Mouse (Mus musculus) forebrain, embryonic 11.5 days (tissue): ENCODE results near the gene Abhd5. TPM values are rescaled to one million over a fixed set of nuclear protein-coding genes. Genes with fewer than 3 reads are reported as not detected.

Source experiments
- ATAC-seq: fragments of 200-750 bp; cut with Nextera tagmentation; replicated peaks from 2 replicates; pipeline ENCODE4 v1.8.0; 2017; ENCODE audit warnings: moderate TSS enrichment; ENCODE audit not compliant: low FRiP score
- DNase-seq: peaks from one replicate; pipeline ENCODE4 v3.0.0-alpha.2; 2017; ENCODE audit warnings: low spot score
- H3K27ac ChIP-seq: fragments of 300-500 bp; sonication (generic); 2 replicates; pipeline ENCODE4 v1.5.1; 2014; ENCODE audit warnings: low read depth, low read length
- H3K27me3 ChIP-seq: fragments of 300-500 bp; sonication (generic); 2 replicates; pipeline ENCODE4 v1.6.1; 2014; ENCODE audit warnings: mild to moderate bottlenecking, low read length, mixed read lengths; ENCODE audit not compliant: control insufficient read depth, insufficient read depth
- H3K36me3 ChIP-seq: fragments of 300-500 bp; sonication (generic); 2 replicates; pipeline ENCODE4 v1.6.1; 2014; ENCODE audit warnings: mild to moderate bottlenecking, low read length, moderate library complexity, mixed read lengths; ENCODE audit not compliant: control insufficient read depth, insufficient read depth
- H3K4me1 ChIP-seq: fragments of 300-500 bp; sonication (generic); replicated peaks from 2 replicates; pipeline ENCODE4 v1.6.1; 2014; ENCODE audit warnings: low read length, mixed read lengths; ENCODE audit not compliant: control insufficient read depth, insufficient read depth
- H3K4me2 ChIP-seq: fragments of 300-500 bp; sonication (generic); 2 replicates; pipeline ENCODE4 v1.6.1; 2014; ENCODE audit warnings: low read depth, mild to moderate bottlenecking, low read length, moderate library complexity, mixed read lengths; ENCODE audit not compliant: severe bottlenecking
- H3K4me3 ChIP-seq: fragments of 300-500 bp; sonication (generic); 2 replicates; pipeline ENCODE4 v1.5.1; 2014; ENCODE audit warnings: low read depth, low read length
- H3K9ac ChIP-seq: fragments of 300-500 bp; sonication (generic); 2 replicates; pipeline ENCODE4 v1.6.1; 2014; ENCODE audit warnings: low read length
- H3K9me3 ChIP-seq: fragments of 300-500 bp; sonication (generic); 2 replicates; pipeline ENCODE4 v1.6.1; 2016; ENCODE audit warnings: low read length, mixed read lengths; ENCODE audit not compliant: control insufficient read depth
- WGBS: fragments of 180-500 bp; shearing (Covaris S2); extraction: QIAGEN DNeasy Blood & Tissue Kit; methylation state at CpG from one replicate; pipeline ENCODE4 v1.1.7; 2014; 5-methylcytosine and 5-hydroxymethylcytosine counted together
- polyA plus RNA-seq: library from polyadenylated mRNA; unstranded; fragments of >200 nt; fragmentation: Nextera tagmentation; extraction: Ambion mirVana; gene quantifications from 2 replicates; pipeline ENCODE4 v1.2.1, GENCODE M21; 2014

The Abhd5 gene
- polyA plus RNA-seq, 1 experiment from 2014 or later = 19.7 TPM

DNA sequence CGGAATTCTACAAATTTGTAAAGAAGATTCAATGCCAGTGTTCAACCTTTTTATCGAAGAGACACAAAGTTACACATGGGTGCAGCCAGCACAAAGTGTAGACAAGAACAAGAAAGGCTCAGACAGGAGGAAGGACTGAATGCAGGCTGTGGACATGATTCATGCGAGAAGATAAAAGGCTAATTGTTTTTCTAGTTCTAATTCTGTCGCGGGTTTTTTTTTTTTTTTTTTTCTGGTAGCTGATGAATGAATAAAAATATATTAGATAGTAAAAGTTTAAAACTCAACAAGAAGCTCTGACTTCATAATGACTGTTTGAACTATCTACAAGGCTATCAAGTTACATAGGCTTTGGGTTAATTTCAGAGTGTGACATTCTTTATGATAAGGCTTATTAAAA is 11.4 kb upstream of the Abhd5 start:
- no peak overlapping the region for H3K4me3 ChIP-seq
- WGBS = 79% methylated on average over 5 of the region's 5 CpGs

GRCm38 (mm10) chr9:122343399-122343798 is 8.0 kb upstream of the Abhd5 start:
- H3K9ac ChIP-seq = no peak overlapping the region
- no peak for DNase-seq
- no peaks in the 10 kb centered on the region for H3K9me3 ChIP-seq
- H3K27ac ChIP-seq = no peak overlapping the region
- H3K4me1 ChIP-seq = no peaks in the 10 kb centered on the region
- H3K27me3 ChIP-seq = no peaks in the 10 kb centered on the region
- H3K36me3 ChIP-seq = no peaks in the 10 kb centered on the region
- H3K4me3 ChIP-seq = no peak overlapping the region
- WGBS = 89% methylated on average over 7 of the region's 7 CpGs
- no peak overlapping the region for H3K4me2 ChIP-seq
- no peak for ATAC-seq

More for the DNA sequence above, 11.4 kb upstream of the Abhd5 start:
- Histone ChIP-seq H3K4me2 (no peak overlapping the region), H3K36me3 (no peaks in the 10 kb centered on the region), H3K27ac (no peak overlapping the region), H3K9ac (no peak overlapping the region), H3K4me1 (no peaks in the 10 kb centered on the region), H3K9me3 (no peaks in the 10 kb centered on the region), H3K27me3 (no peaks in the 10 kb centered on the region)
- ATAC-seq = no peak
- DNase-seq = no peak

GRCm38 (mm10) chr9:122344560-122344959 is 6.8 kb upstream of the Abhd5 start:
- no peak overlapping the region for H3K27ac ChIP-seq
- DNase-seq (no peak), ATAC-seq (no peak)
- H3K9ac ChIP-seq = no peak overlapping the region
- H3K9me3 ChIP-seq = no peaks in the 10 kb centered on the region
- H3K4me1 ChIP-seq = no peaks in the 10 kb centered on the region
- H3K36me3 ChIP-seq = no peaks in the 10 kb centered on the region
- no peaks in the 10 kb centered on the region for H3K27me3 ChIP-seq
- H3K4me3 ChIP-seq = no peak overlapping the region
- WGBS = 89% methylated on average over 8 of the region's 8 CpGs
- no peak overlapping the region for H3K4me2 ChIP-seq

GRCm38 (mm10) chr9:122345291-122345690 is 6.1 kb upstream of the Abhd5 start:
- DNase-seq = no peak
- ATAC-seq = no peak
- WGBS = 88% methylated on average over 3 of the region's 3 CpGs

DNA sequence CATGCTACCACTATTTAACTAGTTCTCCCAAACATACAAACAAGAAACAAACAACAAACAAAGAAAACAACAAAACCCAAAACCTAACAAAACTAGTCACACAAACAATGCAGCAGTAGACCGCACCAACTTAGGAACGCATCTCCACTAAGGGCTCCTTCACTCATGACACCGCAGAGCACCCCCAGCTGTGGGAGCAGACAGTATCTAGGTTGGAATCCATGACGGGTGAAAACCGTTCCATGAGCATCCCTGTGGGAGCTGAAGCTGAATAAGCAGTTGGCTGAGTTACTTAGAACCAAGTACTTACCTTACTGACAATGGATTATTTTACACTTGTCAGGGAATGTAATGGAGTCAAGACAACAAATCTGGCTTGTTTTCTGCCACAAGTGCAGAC is 5.3 kb upstream of the Abhd5 start:
- DNase-seq = no peak

More at GRCm38 (mm10) chr9:122345291-122345690, 6.1 kb upstream of the Abhd5 start:
- H3K4me1 ChIP-seq = no peaks in the 10 kb centered on the region
- no peaks in the 10 kb centered on the region for H3K36me3 ChIP-seq
- no peak overlapping the region for H3K4me2 ChIP-seq
- H3K4me3 ChIP-seq = no peak overlapping the region
- no peak overlapping the region for H3K27ac ChIP-seq
- H3K9ac ChIP-seq = no peak overlapping the region
- no peaks in the 10 kb centered on the region for H3K27me3 ChIP-seq
- no peaks in the 10 kb centered on the region for H3K9me3 ChIP-seq

GRCm38 (mm10) chr9:122347882-122348281 is 3.5 kb upstream of the Abhd5 start:
- 100% methylated on average over 1 of the region's 1 CpGs for WGBS
- DNase-seq (no peak), ATAC-seq (no peak)
- Histone ChIP-seq H3K4me1 (no peaks in the 10 kb centered on the region), H3K4me3 (no peak overlapping the region), H3K27me3 (no peaks in the 10 kb centered on the region), H3K9ac (no peak overlapping the region), H3K9me3 (no peaks in the 10 kb centered on the region), H3K4me2 (no peak overlapping the region), H3K27ac (no peak overlapping the region), H3K36me3 (no peaks in the 10 kb centered on the region)

More for the DNA sequence above, 5.3 kb upstream of the Abhd5 start:
- H3K4me1 ChIP-seq = no peaks in the 10 kb centered on the region
- no peaks in the 10 kb centered on the region for H3K9me3 ChIP-seq
- H3K9ac ChIP-seq = no peak overlapping the region
- no peak overlapping the region for H3K4me3 ChIP-seq
- WGBS = 86% methylated on average over 5 of the region's 5 CpGs
- H3K36me3 ChIP-seq = no peaks in the 10 kb centered on the region
- no peak overlapping the region for H3K4me2 ChIP-seq
- H3K27ac ChIP-seq = no peak overlapping the region
- ATAC-seq = no peak
- no peaks in the 10 kb centered on the region for H3K27me3 ChIP-seq

DNA sequence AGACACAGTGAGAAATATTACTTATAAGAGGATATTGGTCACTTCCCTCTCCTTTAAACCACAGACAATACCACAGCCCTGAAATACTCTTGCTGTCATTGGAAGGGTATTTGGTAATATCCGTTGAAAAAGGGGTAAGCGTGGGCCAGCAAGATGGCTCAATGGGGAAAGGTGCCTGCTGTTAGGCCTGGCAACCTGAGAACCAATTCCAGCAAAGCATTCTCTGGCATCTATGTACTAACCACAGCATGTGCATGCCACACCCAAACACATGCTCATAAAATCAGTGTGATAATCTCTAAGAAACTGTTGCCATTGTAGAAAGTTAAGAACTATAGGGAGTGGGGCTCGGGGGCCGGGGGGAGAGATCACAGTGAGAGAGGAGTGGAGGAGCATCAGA is 2.1 kb upstream of the Abhd5 start:
- ATAC-seq = no peak

DNA sequence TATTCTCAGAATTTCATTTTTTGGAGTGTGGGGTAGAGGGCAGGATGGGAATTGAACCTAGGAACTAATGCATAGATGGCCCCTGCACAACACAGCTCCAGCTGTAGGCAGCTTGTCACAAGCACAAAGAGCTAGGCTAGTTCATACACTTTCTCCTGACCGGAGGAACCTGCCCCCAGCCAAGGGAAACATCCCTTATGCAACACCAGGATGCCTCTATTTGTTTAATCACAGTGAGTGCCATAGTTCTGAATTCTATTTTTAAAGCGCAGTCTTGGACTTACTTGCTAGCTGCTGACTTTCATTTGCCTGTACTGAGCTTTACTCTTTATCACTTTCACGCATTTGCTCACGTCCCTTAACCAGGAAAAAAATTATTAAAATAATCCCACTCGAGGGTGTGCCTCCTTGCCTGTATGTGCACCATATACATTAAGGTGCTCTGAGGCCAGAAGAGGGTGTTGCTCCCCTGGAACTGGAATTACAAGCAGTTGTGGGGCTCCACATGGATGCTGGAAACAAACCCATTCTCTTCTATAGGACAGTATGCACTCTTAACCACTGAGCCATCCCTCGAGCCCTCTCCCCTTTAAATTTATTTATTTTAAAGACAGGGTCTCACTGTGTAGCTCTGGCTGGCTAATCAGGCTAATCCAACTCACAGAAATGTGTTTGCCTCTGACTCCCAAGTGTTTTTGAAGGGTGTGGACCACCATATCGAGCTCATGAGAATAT is 845 bp upstream of the Abhd5 start:
- 80% methylated on average over 7 of the region's 7 CpGs for WGBS
- H3K9me3 ChIP-seq = no peaks in the 10 kb centered on the region
- no peaks in the 10 kb centered on the region for H3K36me3 ChIP-seq
- H3K9ac ChIP-seq = no peak overlapping the region
- H3K4me1 ChIP-seq = no peaks in the 10 kb centered on the region
- no peak overlapping the region for H3K4me3 ChIP-seq
- H3K27me3 ChIP-seq = no peaks in the 10 kb centered on the region
- no peak for DNase-seq
- no peak for ATAC-seq
- H3K27ac ChIP-seq = no peak overlapping the region
- no peak overlapping the region for H3K4me2 ChIP-seq

More for the DNA sequence above, 2.1 kb upstream of the Abhd5 start:
- Histone ChIP-seq H3K9ac (no peak overlapping the region), H3K36me3 (no peaks in the 10 kb centered on the region), H3K4me3 (no peak overlapping the region), H3K27ac (no peak overlapping the region), H3K9me3 (no peaks in the 10 kb centered on the region), H3K4me2 (no peak overlapping the region), H3K4me1 (no peaks in the 10 kb centered on the region), H3K27me3 (no peaks in the 10 kb centered on the region)
- DNase-seq = no peak
- WGBS = 89% methylated on average over 4 of the region's 4 CpGs

GRCm38 (mm10) chr9:122352025-122352392 is 601 bp downstream of the Abhd5 start:
- H3K36me3 ChIP-seq = no peaks in the 10 kb centered on the region
- H3K9ac ChIP-seq = peak overlapping the region; percentile 75
- peak overlapping the region; percentile 63 for H3K4me2 ChIP-seq
- peak overlapping the region; percentile 56 for H3K4me3 ChIP-seq
- no peaks in the 10 kb centered on the region for H3K9me3 ChIP-seq
- H3K27me3 ChIP-seq = no peaks in the 10 kb centered on the region
- ATAC-seq = no peak
- H3K27ac ChIP-seq = no peak overlapping the region
- H3K4me1 ChIP-seq = no peaks in the 10 kb centered on the region
- no peak for DNase-seq
- WGBS = 1% methylated on average over 30 of the region's 30 CpGs
